Mouse (Mus musculus) CH12.LX (cell line): ENCODE measurements around the gene Meioc. TPM values are rescaled to one million over a fixed set of nuclear protein-coding genes. Genes with fewer than 3 reads are reported as not detected.

ENCODE experiments used
- DNase-seq: peaks from one replicate; pipeline ENCODE4 v3.0.0-alpha.2; 2013; ENCODE audit errors: extremely low read depth
- H3K27ac ChIP-seq: 2 replicates; pipeline ENCODE4 v1.5.1; 2012; ENCODE audit warnings: low read depth, mild to moderate bottlenecking, control low read depth, moderate library complexity; ENCODE audit not compliant: insufficient read depth
- H3K27me3 ChIP-seq: replicated peaks from 2 replicates; pipeline ENCODE3; 2012; ENCODE audit warnings: inconsistent platforms
- H3K36me3 ChIP-seq, 2 experiments: replicated peaks in 1 of 2; 2 replicates each; pipeline versions ENCODE3 to v1.6.1; 2012; ENCODE audit warnings: inconsistent platforms in 1 of 2, low read length in 1 of 2, mild to moderate bottlenecking in 1 of 2, mixed read lengths in 1 of 2, moderate library complexity in 1 of 2; ENCODE audit not compliant: control insufficient read depth in 1 of 2, insufficient read depth in 1 of 2
- H3K4me1 ChIP-seq, 2 experiments: 2 replicates each; pipeline ENCODE4 v1.6.1; 2012; ENCODE audit warnings: inconsistent platforms in 1 of 2, moderate library complexity in 1 of 2; ENCODE audit not compliant: insufficient read depth in 2 of 2, control insufficient read depth in 1 of 2
- H3K4me2 ChIP-seq: 2 replicates; pipeline ENCODE4 v1.6.1; 2012; ENCODE audit warnings: low read depth, mild to moderate bottlenecking, control low read depth; ENCODE audit not compliant: poor library complexity, insufficient read depth, severe bottlenecking
- H3K4me3 ChIP-seq, 3 experiments: fragments of 150-350 bp in 1 of 3; sonication (generic) in 1 of 3; replicated peaks in 1 of 3; 2 replicates each; pipeline versions ENCODE3 to v1.5.1; 2011 to 2012; ENCODE audit warnings: low read depth in 2 of 3, low read length in 2 of 3, mild to moderate bottlenecking in 2 of 3, moderate library complexity in 2 of 3, control low read depth in 1 of 3, improper control_type of control experiment in 1 of 3, inconsistent platforms in 1 of 3, mixed read lengths in 1 of 3; ENCODE audit not compliant: poor library complexity in 1 of 3
- H3K79me2 ChIP-seq: replicated peaks from 2 replicates; pipeline ENCODE4 v1.6.1; 2012; ENCODE audit warnings: mild to moderate bottlenecking, moderate library complexity; ENCODE audit not compliant: control insufficient read depth, poor library complexity, insufficient read depth, severe bottlenecking; ENCODE audit errors: extremely low read depth
- H3K9ac ChIP-seq: 2 replicates; pipeline ENCODE4 v1.6.1; 2012; ENCODE audit warnings: low read depth, mild to moderate bottlenecking, control low read depth, moderate library complexity; ENCODE audit not compliant: insufficient read depth
- H3K9me3 ChIP-seq: replicated peaks from 2 replicates; pipeline ENCODE3; 2012; ENCODE audit warnings: low read length, inconsistent platforms, mixed read lengths
- CHD1 ChIP-seq: IDR thresholded peaks from 2 replicates; pipeline ENCODE4 v1.6.1; 2012; ENCODE audit warnings: low read depth, low read length, improper control_type of control experiment, inconsistent platforms
- CHD2 ChIP-seq: IDR thresholded peaks from 2 replicates; pipeline ENCODE4 v1.6.1; 2011; ENCODE audit warnings: low read length, improper control_type of control experiment
- E2F4 ChIP-seq: IDR thresholded peaks from 2 replicates; pipeline ENCODE4 v1.6.1; 2011; ENCODE audit warnings: low read depth, low read length, improper control_type of control experiment; ENCODE audit not compliant: insufficient replicate concordance
- ELF1 ChIP-seq: IDR thresholded peaks from 2 replicates; pipeline ENCODE4 v1.6.1; 2014; ENCODE audit warnings: low read depth, mild to moderate bottlenecking, inconsistent platforms, low read length, improper control_type of control experiment
- EP300 ChIP-seq: IDR thresholded peaks from 2 replicates; pipeline ENCODE4 v1.6.1; 2011; ENCODE audit warnings: low read length, improper control_type of control experiment
- GABPA ChIP-seq: IDR thresholded peaks from 2 replicates; pipeline ENCODE4 v1.6.1; 2012; ENCODE audit warnings: low read depth, low read length, improper control_type of control experiment, inconsistent platforms; ENCODE audit not compliant: insufficient replicate concordance
- HCFC1 ChIP-seq: IDR thresholded peaks from 2 replicates; pipeline ENCODE4 v1.6.1; 2012; ENCODE audit warnings: low read depth, mild to moderate bottlenecking, inconsistent platforms, low read length, improper control_type of control experiment
- IRF4 ChIP-seq: IDR thresholded peaks from 2 replicates; pipeline ENCODE4 v1.6.1; 2014; ENCODE audit warnings: low read depth, mild to moderate bottlenecking, inconsistent platforms, low read length, improper control_type of control experiment
- MAFK ChIP-seq: IDR thresholded peaks from 2 replicates; pipeline ENCODE4 v1.6.1; 2011; ENCODE audit warnings: low read length, improper control_type of control experiment; ENCODE audit not compliant: insufficient replicate concordance
- MXI1 ChIP-seq: IDR thresholded peaks from 2 replicates; pipeline ENCODE4 v1.6.1; 2011; ENCODE audit warnings: mild to moderate bottlenecking, low read depth, low read length, improper control_type of control experiment
- MYC ChIP-seq: IDR thresholded peaks from 2 replicates; pipeline ENCODE4 v1.6.1; 2011; ENCODE audit warnings: low read depth, mild to moderate bottlenecking, improper control_type of control experiment, low read length
- NELFE ChIP-seq: IDR thresholded peaks from 2 replicates; pipeline ENCODE4 v1.6.1; 2011; ENCODE audit warnings: low read depth, low read length, improper control_type of control experiment
- NRF1 ChIP-seq: IDR thresholded peaks from 2 replicates; pipeline ENCODE4 v1.6.1; 2014; ENCODE audit warnings: low read depth, mild to moderate bottlenecking, inconsistent platforms, low read length, improper control_type of control experiment, moderate library complexity
- PAX5 ChIP-seq: IDR thresholded peaks from 2 replicates; pipeline ENCODE4 v1.6.1; 2012; ENCODE audit warnings: low read length, inconsistent platforms, mixed read lengths
- RAD21 ChIP-seq: IDR thresholded peaks from 2 replicates; pipeline ENCODE4 v1.6.1; 2011; ENCODE audit warnings: low read depth, mild to moderate bottlenecking, low read length, improper control_type of control experiment, moderate library complexity
- RCOR1 ChIP-seq: conservative IDR thresholded peaks from 2 replicates; pipeline ENCODE4 v1.6.1; 2012; ENCODE audit warnings: low read depth, mild to moderate bottlenecking, inconsistent platforms, low read length, improper control_type of control experiment
- SIN3A ChIP-seq: IDR thresholded peaks from 2 replicates; pipeline ENCODE4 v1.6.1; 2012; ENCODE audit warnings: low read length, improper control_type of control experiment, inconsistent platforms
- SMC3 ChIP-seq: IDR thresholded peaks from 2 replicates; pipeline ENCODE4 v1.6.1; 2011; ENCODE audit warnings: low read depth, low read length, improper control_type of control experiment
- TBP ChIP-seq: conservative IDR thresholded peaks from 2 replicates; pipeline ENCODE4 v1.6.1; 2011; ENCODE audit warnings: low read depth, low read length, improper control_type of control experiment
- TCF12 ChIP-seq: IDR thresholded peaks from 2 replicates; pipeline ENCODE4 v1.6.1; 2014; ENCODE audit warnings: low read depth, mild to moderate bottlenecking, inconsistent platforms, low read length, improper control_type of control experiment
- UBTF ChIP-seq: IDR thresholded peaks from 2 replicates; pipeline ENCODE4 v1.6.1; 2012; ENCODE audit warnings: low read depth, mild to moderate bottlenecking, inconsistent platforms, low read length, improper control_type of control experiment, moderate library complexity
- ZC3H11A ChIP-seq: IDR thresholded peaks from 2 replicates; pipeline ENCODE4 v1.6.1; 2012; ENCODE audit warnings: low read depth, mild to moderate bottlenecking, inconsistent platforms, low read length, improper control_type of control experiment
- ZKSCAN1 ChIP-seq: IDR thresholded peaks from 2 replicates; pipeline ENCODE4 v1.6.1; 2012; ENCODE audit warnings: low read depth, inconsistent platforms, low read length, improper control_type of control experiment, borderline replicate concordance
- ZNF384 ChIP-seq: IDR thresholded peaks from 2 replicates; pipeline ENCODE4 v1.6.1; 2012; ENCODE audit warnings: low read depth, low read length, improper control_type of control experiment, inconsistent platforms
- dilution Hi-C: fragments of 300-500 bp; cut with MboI; formaldehyde crosslinking; loops from 2 replicates; pipeline ENCODE4 v1.14.3; 2020; ENCODE audit warnings: low sequenced_read_pairs; ENCODE audit not compliant: extremely low pct_unique_long_range_greater_than_20kb, extremely low pct_ligation_motif_present
- in situ Hi-C: fragments of 300-500 bp; cut with MboI; formaldehyde crosslinking; loops from 3 replicates; pipeline ENCODE4 v1.14.3; 2019; ENCODE audit warnings: low sequenced_read_pairs, low pct_ligation_motif_present, low pct_unique_long_range_greater_than_20kb, mixed read lengths
- polyA plus RNA-seq: library from polyadenylated mRNA; unstranded; fragments of >175 nt; gene quantifications from 2 replicates; pipeline ENCODE4 v1.2.1, GENCODE M21; 2012; ENCODE audit warnings: low read depth; ENCODE audit not compliant: insufficient read length
- total RNA-seq, 2 experiments: library from RNA; depleted of rRNA; stranded (reverse); fragments of 300-350 nt in 1 of 2; fragments of >200 nt in 1 of 2; gene quantifications; 2 replicates each; pipeline ENCODE4 v1.2.3; 2012 to 2014

Gene Meioc
- total and polyA plus RNA-seq, 3 experiments: not detected

GRCm38 (mm10) chr11:102636887-102637286 is 26.6 kb upstream of the Meioc start:
- dilution Hi-C loops: no loop called here

GRCm38 (mm10) chr11:102643891-102644382 is 19.6 kb upstream of the Meioc start:
- H3K79me2 ChIP-seq: no peaks in the 10 kb centered on the region
- peaks cover 74% of the 10 kb centered on the region for H3K27me3 ChIP-seq
- no peak for TF ChIP-seq PAX5
- no peak for TF ChIP-seq MYC
- no peak for TF ChIP-seq MAFK
- TF ChIP-seq SIN3A: no peak
- no peak for TF ChIP-seq RAD21
- TF ChIP-seq CHD1: no peak
- no peak for TF ChIP-seq RCOR1
- no peak for TF ChIP-seq EP300
- TF ChIP-seq UBTF: no peak
- no peak for TF ChIP-seq SMC3
- TF ChIP-seq NRF1: no peak
- no peak for TF ChIP-seq NELFE
- TF ChIP-seq GABPA: no peak
- TF ChIP-seq CHD2: no peak
- no peak overlapping the region for H3K4me2 ChIP-seq
- H3K9me3 ChIP-seq: no peaks in the 10 kb centered on the region
- no peak overlapping the region for H3K4me3 ChIP-seq
- no peak overlapping the region for H3K27ac ChIP-seq
- no peaks in the 10 kb centered on the region for H3K36me3 ChIP-seq
- no peaks in the 10 kb centered on the region for H3K4me1 ChIP-seq
- no peak for DNase-seq
- dilution Hi-C loops: no loop called here
- no peak overlapping the region for H3K9ac ChIP-seq
- in situ Hi-C loops: loop anchor here (10.0 kb wide), 1 partner anchor 159 kb away; no protein-coding TSS in a partner anchor

More at GRCm38 (mm10) chr11:102636887-102637286, 26.6 kb upstream of the Meioc start:
- Histone ChIP-seq H3K9ac (no peak overlapping the region), H3K9me3 (no peaks in the 10 kb centered on the region), H3K4me3 (no peak overlapping the region), H3K27me3 (peaks cover 67% of the 10 kb centered on the region), H3K27ac (no peak overlapping the region), H3K36me3 (no peaks in the 10 kb centered on the region), H3K4me1 (no peaks in the 10 kb centered on the region), H3K4me2 (no peak overlapping the region), H3K79me2 (no peaks in the 10 kb centered on the region)
- TF ChIP-seq MYC (no peak), GABPA (no peak), E2F4 (no peak), SIN3A (no peak), MXI1 (no peak), ZNF384 (no peak), IRF4 (no peak), HCFC1 (no peak), TBP (no peak), UBTF (no peak), ZC3H11A (no peak), ELF1 (no peak), CHD2 (no peak), TCF12 (no peak), NELFE (no peak), ZKSCAN1 (no peak), RAD21 (no peak), NRF1 (no peak)
- DNase-seq: no peak
- in situ Hi-C loops: no loop called here
